Mouse (Mus musculus) liver, embryonic 12.5 days (tissue): ENCODE results near the gene Abcc1. TPM values are rescaled to one million over a fixed set of nuclear protein-coding genes. Genes with fewer than 3 reads are reported as not detected.

Experiments used
- ATAC-seq: fragments of 200-750 bp; cut with Nextera tagmentation; 2 replicates; pipeline ENCODE4 v1.8.0; 2017; ENCODE audit warnings: moderate number of reproducible peaks, mild to moderate bottlenecking, moderate library complexity
- H3K27ac ChIP-seq: fragments of 300-500 bp; sonication (generic); 2 replicates; pipeline ENCODE4 v1.5.1; 2016; ENCODE audit warnings: mild to moderate bottlenecking
- H3K27me3 ChIP-seq: fragments of 300-500 bp; sonication (generic); replicated peaks from 2 replicates; pipeline ENCODE4 v1.6.1; 2016; ENCODE audit warnings: mild to moderate bottlenecking, moderate library complexity
- H3K36me3 ChIP-seq: fragments of 300-500 bp; sonication (generic); 2 replicates; pipeline ENCODE4 v1.6.1; 2016; ENCODE audit warnings: mild to moderate bottlenecking, moderate library complexity
- H3K4me1 ChIP-seq: fragments of 300-500 bp; sonication (generic); 2 replicates; pipeline ENCODE4 v1.6.1; 2016
- H3K4me2 ChIP-seq: fragments of 300-500 bp; sonication (generic); 2 replicates; pipeline ENCODE4 v1.6.1; 2016; ENCODE audit warnings: mild to moderate bottlenecking, moderate library complexity
- H3K4me3 ChIP-seq: fragments of 300-500 bp; sonication (generic); 2 replicates; pipeline ENCODE4 v1.5.1; 2016; ENCODE audit warnings: mild to moderate bottlenecking, moderate library complexity
- H3K9ac ChIP-seq: fragments of 300-500 bp; sonication (generic); 2 replicates; pipeline ENCODE4 v1.6.1; 2016; ENCODE audit warnings: mild to moderate bottlenecking, moderate library complexity
- H3K9me3 ChIP-seq: fragments of 300-500 bp; sonication (generic); replicated peaks from 2 replicates; pipeline ENCODE4 v1.6.1; 2016; ENCODE audit warnings: mild to moderate bottlenecking, moderate library complexity
- WGBS: fragments of 180-500 bp; shearing (Covaris S2); methylation state at CpG from one replicate; pipeline ENCODE4 v1.1.7; 2016; ENCODE audit not compliant: insufficient replicate concordance; 5-methylcytosine and 5-hydroxymethylcytosine counted together
- polyA plus RNA-seq: library from polyadenylated mRNA; unstranded; fragments of >200 nt; fragmentation: Nextera tagmentation; extraction: Ambion mirVana; gene quantifications from 2 replicates; pipeline ENCODE4 v1.2.1, GENCODE M21; 2016

The Abcc1 gene
- polyA plus RNA-seq, 1 experiment from 2014 or later, result 6.2 TPM

DNA sequence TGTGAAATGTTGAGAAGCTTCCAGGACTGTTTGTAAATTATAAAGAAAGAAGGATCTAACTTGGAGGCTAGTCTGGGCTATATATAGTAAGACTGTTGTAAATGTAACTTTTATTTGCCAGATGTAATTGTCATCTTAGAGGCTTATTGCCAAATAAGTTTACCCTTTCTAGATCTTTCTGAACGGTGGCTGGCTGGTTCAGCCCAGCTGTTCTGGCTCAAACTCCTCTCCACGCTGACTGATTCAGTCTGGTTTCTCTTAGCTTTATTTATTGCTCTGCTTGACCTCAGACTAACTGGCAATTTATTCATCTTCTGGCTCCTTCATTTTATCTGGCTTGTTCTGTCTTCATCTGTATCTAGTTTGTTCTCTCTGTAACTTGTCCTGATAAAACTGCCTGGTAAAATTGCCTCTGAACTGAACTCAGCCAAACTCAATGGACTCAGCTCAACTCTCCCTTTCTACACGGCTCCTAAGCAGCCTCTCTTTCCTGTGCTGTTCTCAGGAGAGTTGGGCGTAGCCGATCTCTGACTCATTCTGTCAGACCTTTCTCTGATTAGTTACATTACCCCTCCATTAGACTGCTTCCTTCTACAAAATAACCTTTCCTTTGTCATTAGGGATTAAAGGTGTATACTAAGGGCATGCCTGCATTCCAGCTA lies 55.7 kb downstream of the Abcc1 start:
- 64% methylated on average over 5 of the region's 5 CpGs for WGBS
- no peak overlapping the region for H3K27ac ChIP-seq
- H3K4me1 ChIP-seq, result no peaks in the 10 kb centered on the region
- no peaks in the 10 kb centered on the region for H3K27me3 ChIP-seq
- H3K4me2 ChIP-seq, result no peak overlapping the region
- no peak overlapping the region for H3K4me3 ChIP-seq
- H3K9ac ChIP-seq, result no peak overlapping the region
- no peaks in the 10 kb centered on the region for H3K9me3 ChIP-seq
- no peak for ATAC-seq
- peaks cover 41% of the 10 kb centered on the region for H3K36me3 ChIP-seq

GRCm38 (mm10) chr16:14420496-14421132 lies 59.3 kb downstream of the Abcc1 start:
- no peaks in the 10 kb centered on the region for H3K9me3 ChIP-seq
- peaks cover 31% of the 10 kb centered on the region for H3K36me3 ChIP-seq
- H3K4me3 ChIP-seq, result no peak overlapping the region
- no peak overlapping the region for H3K9ac ChIP-seq
- no peaks in the 10 kb centered on the region for H3K27me3 ChIP-seq
- no peaks in the 10 kb centered on the region for H3K4me1 ChIP-seq
- H3K27ac ChIP-seq, result no peak overlapping the region
- ATAC-seq, result no peak
- H3K4me2 ChIP-seq, result no peak overlapping the region
- WGBS, result 76% methylated on average over 5 of the region's 5 CpGs

GRCm38 (mm10) chr16:14422081-14422480 lies 60.7 kb downstream of the Abcc1 start:
- WGBS, result 80% methylated on average over 3 of the region's 3 CpGs
- ATAC-seq, result no peak
- no peak overlapping the region for H3K27ac ChIP-seq

DNA sequence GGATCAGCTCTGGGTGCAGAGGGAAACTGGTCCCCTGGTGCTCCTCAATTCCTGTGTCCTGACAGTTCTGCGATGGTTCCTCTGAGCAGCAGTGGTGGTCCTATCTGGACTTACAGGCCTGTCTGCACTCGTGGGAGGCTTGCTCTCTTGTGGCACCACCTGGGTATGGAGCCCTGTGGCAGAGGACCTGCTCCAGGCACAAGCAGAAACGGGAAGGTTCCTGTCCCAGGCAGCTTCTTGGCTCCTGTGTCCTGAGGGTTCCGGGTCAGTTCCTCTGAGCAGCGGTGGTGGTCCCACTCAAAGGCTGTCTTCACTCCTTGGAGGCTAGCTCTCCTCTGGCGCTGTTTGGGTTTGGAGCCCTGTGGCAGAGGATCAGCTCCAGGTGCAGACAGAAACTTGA lies 68.0 kb downstream of the Abcc1 start:
- WGBS, result 77% methylated on average over 6 of the region's 6 CpGs
- H3K4me2 ChIP-seq, result no peak overlapping the region

More at GRCm38 (mm10) chr16:14422081-14422480, 60.7 kb downstream of the Abcc1 start:
- Histone ChIP-seq H3K36me3 (peaks cover 27% of the 10 kb centered on the region), H3K4me1 (no peaks in the 10 kb centered on the region), H3K9ac (no peak overlapping the region), H3K27me3 (no peaks in the 10 kb centered on the region), H3K4me3 (no peak overlapping the region), H3K9me3 (no peaks in the 10 kb centered on the region), H3K4me2 (no peak overlapping the region)

GRCm38 (mm10) chr16:14432996-14433395 lies 71.6 kb downstream of the Abcc1 start:
- 82% methylated on average over 5 of the region's 5 CpGs for whole genome bisulfite sequencing
- H3K27me3 ChIP-seq, result no peaks in the 10 kb centered on the region
- H3K4me2 ChIP-seq, result no peak overlapping the region
- H3K9me3 ChIP-seq, result no peaks in the 10 kb centered on the region
- H3K9ac ChIP-seq, result no peak overlapping the region
- H3K36me3 ChIP-seq, result peaks cover 36% of the 10 kb centered on the region
- no peak overlapping the region for H3K27ac ChIP-seq
- no peak overlapping the region for H3K4me3 ChIP-seq
- no peaks in the 10 kb centered on the region for H3K4me1 ChIP-seq
- no peak for ATAC-seq

More for the DNA sequence above, 68.0 kb downstream of the Abcc1 start:
- Histone ChIP-seq H3K4me1 (no peaks in the 10 kb centered on the region), H3K9ac (no peak overlapping the region), H3K27ac (no peak overlapping the region), H3K9me3 (no peaks in the 10 kb centered on the region), H3K27me3 (no peaks in the 10 kb centered on the region), H3K4me3 (no peak overlapping the region), H3K36me3 (peaks cover 17% of the 10 kb centered on the region; the same call in 1 of the 2 replicates)
- no peak for ATAC-seq

- no peak overlapping the region for H3K4me2 ChIP-seq
- H3K27me3 ChIP-seq, result no peaks in the 10 kb centered on the region
- no peak overlapping the region for H3K9ac ChIP-seq
- H3K36me3 ChIP-seq, result peaks cover 34% of the 10 kb centered on the region
- H3K4me3 ChIP-seq, result no peak overlapping the region
- no peaks in the 10 kb centered on the region for H3K4me1 ChIP-seq
- no peaks in the 10 kb centered on the region for H3K9me3 ChIP-seq
- 63% methylated on average over 1 of the region's 1 CpGs for WGBS
- no peak for ATAC-seq
- H3K27ac ChIP-seq, result no peak overlapping the region
Measured at GRCm38 (mm10) chr16:14435526-14435925, 74.2 kb downstream of the Abcc1 start.

DNA sequence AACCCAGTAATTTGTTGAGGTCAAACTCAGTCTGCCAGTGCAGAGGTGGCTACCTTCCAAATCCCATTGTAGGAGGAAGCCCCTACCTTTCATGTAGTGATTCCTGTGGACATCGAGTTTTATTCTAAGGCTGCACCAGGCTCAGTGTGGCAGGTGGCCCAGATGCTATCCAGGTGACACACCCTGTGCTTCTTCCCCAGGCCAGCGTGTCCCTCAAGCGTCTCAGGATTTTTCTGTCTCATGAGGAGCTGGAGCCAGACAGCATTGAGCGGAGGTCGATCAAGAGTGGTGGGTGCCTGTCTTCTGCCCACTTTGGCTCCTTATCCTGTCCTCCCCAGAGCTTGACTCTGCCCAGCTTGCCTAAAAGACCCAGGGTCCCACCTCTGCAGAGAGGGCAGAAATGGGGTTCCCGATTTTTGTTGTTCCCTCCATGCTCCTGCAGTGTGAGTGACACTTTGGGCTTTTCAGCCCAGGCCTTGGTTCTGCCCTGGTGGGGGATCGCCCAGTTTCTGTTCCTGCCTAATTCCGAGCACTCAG lies 76.2 kb downstream of the Abcc1 start:
- H3K36me3 ChIP-seq, result peaks cover 34% of the 10 kb centered on the region
- no peak for ATAC-seq
- no peak overlapping the region for H3K9ac ChIP-seq
- 77% methylated on average over 8 of the region's 8 CpGs for WGBS
- H3K27me3 ChIP-seq, result no peaks in the 10 kb centered on the region
- no peak overlapping the region for H3K4me3 ChIP-seq
- no peak overlapping the region for H3K27ac ChIP-seq
- no peak overlapping the region for H3K4me2 ChIP-seq
- no peaks in the 10 kb centered on the region for H3K9me3 ChIP-seq
- no peaks in the 10 kb centered on the region for H3K4me1 ChIP-seq

GRCm38 (mm10) chr16:14438561-14438960 lies 77.2 kb downstream of the Abcc1 start:
- Histone ChIP-seq H3K4me2 (no peak overlapping the region), H3K27ac (no peak overlapping the region), H3K9me3 (no peaks in the 10 kb centered on the region), H3K27me3 (no peaks in the 10 kb centered on the region), H3K4me1 (no peaks in the 10 kb centered on the region), H3K36me3 (peaks cover 37% of the 10 kb centered on the region), H3K4me3 (no peak overlapping the region), H3K9ac (no peak overlapping the region)
- 74% methylated on average over 7 of the region's 7 CpGs for WGBS
- ATAC-seq, result no peak

DNA sequence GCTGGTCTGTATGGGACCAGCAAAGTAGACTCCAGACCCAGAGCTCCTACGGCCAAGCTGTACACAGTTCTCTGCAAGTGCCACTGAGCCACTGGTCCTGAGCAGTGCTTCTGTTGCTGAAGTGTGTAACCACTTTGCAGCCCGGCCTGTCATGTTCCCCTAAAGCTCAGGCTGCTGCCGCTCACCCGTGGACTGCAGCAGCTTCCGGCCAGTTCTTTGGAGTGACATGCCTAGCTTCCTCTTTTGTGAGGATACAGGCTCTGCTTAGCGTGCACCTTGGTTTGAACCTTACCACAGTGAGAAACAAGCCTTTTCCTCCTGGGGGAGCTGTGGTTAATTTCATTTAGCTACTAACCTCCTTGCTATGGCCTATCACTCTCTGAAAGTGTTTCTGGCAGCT lies 77.7 kb downstream of the Abcc1 start:
- H3K27ac ChIP-seq, result no peak overlapping the region
- H3K27me3 ChIP-seq, result no peaks in the 10 kb centered on the region
- 49% methylated on average over 6 of the region's 6 CpGs for WGBS
- H3K4me2 ChIP-seq, result no peak overlapping the region
- no peak overlapping the region for H3K4me3 ChIP-seq
- H3K4me1 ChIP-seq, result no peaks in the 10 kb centered on the region
- H3K9ac ChIP-seq, result no peak overlapping the region
- no peaks in the 10 kb centered on the region for H3K9me3 ChIP-seq
- H3K36me3 ChIP-seq, result peaks cover 37% of the 10 kb centered on the region
- ATAC-seq, result no peak

DNA sequence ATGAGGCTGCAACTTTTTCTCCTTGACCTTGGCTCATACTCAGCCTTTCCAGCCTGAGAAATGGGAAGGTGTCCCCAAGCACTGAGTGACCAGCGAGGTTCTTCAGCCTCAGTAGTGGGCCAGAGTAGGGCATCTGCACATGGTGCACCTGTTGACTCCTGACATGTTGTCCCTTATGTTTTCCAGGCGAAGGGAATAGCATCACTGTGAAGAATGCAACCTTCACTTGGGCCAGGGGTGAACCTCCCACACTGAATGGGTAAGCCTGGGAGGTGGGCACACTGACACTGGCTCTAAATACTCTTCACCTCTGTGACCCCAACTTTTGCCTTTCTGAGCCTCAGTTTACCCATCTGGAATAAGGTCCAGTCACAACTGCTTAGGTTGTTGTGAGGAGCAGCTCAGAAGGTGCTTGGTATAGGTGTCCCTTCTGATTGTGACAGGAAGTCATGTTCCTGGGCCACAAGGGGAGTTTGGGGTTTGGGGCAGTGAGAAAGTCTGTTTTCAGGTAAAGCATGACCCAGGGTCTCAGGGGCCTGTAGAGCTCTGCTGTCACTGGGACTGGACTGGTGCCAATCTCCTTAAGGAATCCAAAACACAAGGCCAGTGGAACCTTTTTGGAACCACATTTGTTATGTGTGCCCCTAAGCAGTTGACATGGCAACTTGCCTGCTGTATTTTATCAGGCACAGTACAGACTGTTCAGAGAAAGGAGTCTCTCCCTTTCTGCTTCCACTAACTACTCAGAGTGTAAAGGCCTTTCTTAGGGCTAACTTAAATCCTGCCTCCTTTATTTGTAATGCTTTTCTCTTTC lies 78.7 kb downstream of the Abcc1 start:
- no peak overlapping the region for H3K27ac ChIP-seq
- H3K27me3 ChIP-seq, result no peaks in the 10 kb centered on the region
- no peaks in the 10 kb centered on the region for H3K4me1 ChIP-seq
- ATAC-seq, result no peak; the same call in 1 of the 2 replicates
- WGBS, result 67% methylated on average over 2 of the region's 2 CpGs
- H3K36me3 ChIP-seq, result peaks cover 38% of the 10 kb centered on the region
- no peaks in the 10 kb centered on the region for H3K9me3 ChIP-seq
- no peak overlapping the region for H3K4me2 ChIP-seq
- H3K4me3 ChIP-seq, result no peak overlapping the region
- H3K9ac ChIP-seq, result no peak overlapping the region

GRCm38 (mm10) chr16:14444059-14444855 lies 82.9 kb downstream of the Abcc1 start:
- Histone ChIP-seq H3K36me3 (peaks cover 47% of the 10 kb centered on the region), H3K4me1 (peaks cover 3% of the 10 kb centered on the region; the same call in 1 of the 2 replicates), H3K27ac (no peak overlapping the region), H3K9me3 (no peaks in the 10 kb centered on the region), H3K27me3 (no peaks in the 10 kb centered on the region), H3K4me2 (no peak overlapping the region), H3K4me3 (no peak overlapping the region), H3K9ac (no peak overlapping the region)
- WGBS, result 74% methylated on average over 6 of the region's 6 CpGs
- ATAC-seq, result no peak
